16 mouse cellular contexts compared by ENCODE assay signal in the genomic region with DNA sequence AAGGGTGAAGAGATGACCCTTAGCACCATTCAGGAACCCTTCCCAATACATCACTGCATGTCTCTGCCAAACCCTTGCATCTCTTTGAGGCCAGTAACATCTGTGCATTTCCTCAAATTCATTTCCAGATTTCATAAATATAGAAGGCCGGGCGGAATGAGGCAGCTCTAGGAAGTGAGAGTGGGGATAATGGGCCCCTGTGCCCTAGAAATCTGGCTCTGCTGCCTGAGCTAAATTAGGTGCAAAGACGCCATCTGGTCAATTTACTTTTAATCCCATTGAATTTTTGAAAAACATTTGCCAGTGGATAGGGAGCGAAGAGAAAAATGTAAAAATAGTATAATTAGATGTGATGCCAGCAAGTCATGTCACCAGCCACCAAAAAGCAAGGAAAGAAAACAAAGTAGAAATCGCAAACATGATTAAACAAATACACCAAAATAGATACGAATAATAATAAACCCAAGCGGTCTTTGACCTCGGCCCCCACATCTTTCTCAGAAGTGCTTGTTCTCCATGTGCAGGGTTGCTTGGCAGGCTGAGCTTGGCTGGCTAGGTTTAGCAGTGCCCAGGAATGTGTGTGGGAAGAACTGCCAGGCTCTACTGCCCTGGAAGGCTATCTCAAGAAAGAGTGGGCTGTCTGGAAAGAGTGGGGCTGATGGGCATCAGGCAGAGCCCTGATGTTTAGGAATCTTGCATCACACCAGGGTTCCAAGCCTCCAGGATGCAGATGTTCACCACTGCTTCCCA.
DNase-seq lines count a peak whose midpoint lies in the region; ATAC-seq lines count a peak whose summit lies in the region.
"Had no signal": no experiment of that assay in that cellular context is flagged by ENCODE, and none has a peak within 500 bp of the region (broad histone marks: within the 10 kb centered on the region; RNA-seq: fewer than 3 reads in every experiment).

No protein-coding gene starts in this region.

- H3K4me3 ChIP-seq in forebrain, embryonic 14.5 days (ENCODE audit: low read depth, low read length) = no peak overlapping the region
- H3K4me3 ChIP-seq in forebrain, embryonic 12.5 days (replicated peaks) = no peak overlapping the region
- no peak overlapping the region for H3K4me3 ChIP-seq in neural tube, embryonic 15.5 days (replicated peaks)
- no peak overlapping the region for H3K4me3 ChIP-seq in hindbrain, embryonic 16.5 days (ENCODE audit: low read length)
- H3K4me3 ChIP-seq: liver, embryonic 12.5 days; midbrain, embryonic 13.5 days had no signal

- DNase-seq in forebrain, embryonic 14.5 days (ENCODE audit: low spot score) = peak; percentile 42
- no peak for DNase-seq in neural tube, embryonic 10.5 days (ENCODE audit: extremely low spot score, low spot score)
- DNase-seq in heart, postnatal 4 days = peak; percentile 12
- DNase-seq in telencephalon, adult 2 months (ENCODE audit: low read depth, low spot score) = peak; percentile 19
- DNase-seq in urinary bladder, postnatal 25 days (ENCODE audit: low spot score) = no peak
- DNase-seq: adrenal gland, postnatal 25 days; B cell, adult 2 months; embryo, embryonic 11 days; spleen, adult 18-20 months; thymus, postnatal 4 days had no signal

- no peak for ATAC-seq in forebrain, embryonic 14.5 days
- no peak for ATAC-seq in forebrain, embryonic 12.5 days (ENCODE audit: low FRiP score)
- ATAC-seq in neural tube, embryonic 15.5 days (ENCODE audit: low FRiP score) = no peak
- no peak for ATAC-seq in hindbrain, embryonic 16.5 days
- ATAC-seq: inflammation-experienced regulatory T-cells, adult 6 months; liver, embryonic 12.5 days; midbrain, embryonic 13.5 days had no signal

- H3K4me1 ChIP-seq in forebrain, embryonic 14.5 days (ENCODE audit: control insufficient read depth, insufficient read depth, low read length) = no peaks in the 10 kb centered on the region
- no peaks in the 10 kb centered on the region; the same call in 1 of the 2 replicates for H3K4me1 ChIP-seq in forebrain, embryonic 12.5 days
- H3K4me1 ChIP-seq in neural tube, embryonic 15.5 days = no peaks in the 10 kb centered on the region
- H3K4me1 ChIP-seq in hindbrain, embryonic 16.5 days (ENCODE audit: control insufficient read depth, insufficient read depth, low read depth, low read length) = no peaks in the 10 kb centered on the region
- H3K4me1 ChIP-seq: liver, embryonic 12.5 days; midbrain, embryonic 13.5 days had no signal

- H3K27me3 ChIP-seq in forebrain, embryonic 14.5 days (replicated peaks; ENCODE audit: control insufficient read depth, insufficient read depth, low read length) = no peaks in the 10 kb centered on the region
- H3K27me3 ChIP-seq in forebrain, embryonic 12.5 days = no peaks in the 10 kb centered on the region
- no peaks in the 10 kb centered on the region for H3K27me3 ChIP-seq in neural tube, embryonic 15.5 days (replicated peaks)
- H3K27me3 ChIP-seq in hindbrain, embryonic 16.5 days (replicated peaks; ENCODE audit: control insufficient read depth, insufficient read depth, low read length) = no peaks in the 10 kb centered on the region
- H3K27me3 ChIP-seq: liver, embryonic 12.5 days; midbrain, embryonic 13.5 days had no signal

- H3K9ac ChIP-seq in forebrain, embryonic 14.5 days (ENCODE audit: low read length) = no peak overlapping the region
- H3K9ac ChIP-seq in forebrain, embryonic 12.5 days = no peak overlapping the region
- H3K9ac ChIP-seq in neural tube, embryonic 15.5 days (replicated peaks) = no peak overlapping the region
- no peak overlapping the region for H3K9ac ChIP-seq in hindbrain, embryonic 16.5 days (ENCODE audit: low read depth, low read length)
- H3K9ac ChIP-seq: liver, embryonic 12.5 days; midbrain, embryonic 13.5 days had no signal

- H3K4me2 ChIP-seq in forebrain, embryonic 14.5 days (ENCODE audit: low read length) = no peak overlapping the region
- H3K4me2 ChIP-seq in forebrain, embryonic 12.5 days = no peak overlapping the region
- H3K4me2 ChIP-seq in neural tube, embryonic 15.5 days = no peak overlapping the region
- no peak overlapping the region for H3K4me2 ChIP-seq in hindbrain, embryonic 16.5 days (ENCODE audit: low read length)
- H3K4me2 ChIP-seq: liver, embryonic 12.5 days; midbrain, embryonic 13.5 days had no signal

- H3K9me3 ChIP-seq in forebrain, embryonic 14.5 days (replicated peaks; ENCODE audit: control insufficient read depth, low read length) = no peaks in the 10 kb centered on the region
- H3K9me3 ChIP-seq in forebrain, embryonic 12.5 days = no peaks in the 10 kb centered on the region
- H3K9me3 ChIP-seq in neural tube, embryonic 15.5 days (replicated peaks) = no peaks in the 10 kb centered on the region
- no peaks in the 10 kb centered on the region for H3K9me3 ChIP-seq in hindbrain, embryonic 16.5 days (ENCODE audit: control insufficient read depth, low read length)
- H3K9me3 ChIP-seq: liver, embryonic 12.5 days; midbrain, embryonic 13.5 days had no signal

- 75% methylated on average over 8 of the region's 8 CpGs for WGBS in forebrain, embryonic 14.5 days
- 81% methylated on average over 8 of the region's 8 CpGs for WGBS in forebrain, embryonic 12.5 days
- 73% methylated on average over 8 of the region's 8 CpGs for WGBS in neural tube, embryonic 15.5 days
- 72% methylated on average over 8 of the region's 8 CpGs for WGBS in hindbrain, embryonic 16.5 days

- no peak overlapping the region for H3K27ac ChIP-seq in forebrain, embryonic 14.5 days (ENCODE audit: low read depth, low read length)
- no peak overlapping the region for H3K27ac ChIP-seq in forebrain, embryonic 12.5 days
- peak overlapping the region; percentile 19 for H3K27ac ChIP-seq in neural tube, embryonic 15.5 days (replicated peaks)
- H3K27ac ChIP-seq in hindbrain, embryonic 16.5 days (ENCODE audit: low read depth, low read length) = no peak overlapping the region
- H3K27ac ChIP-seq: liver, embryonic 12.5 days; midbrain, embryonic 13.5 days had no signal

- H3K36me3 ChIP-seq in forebrain, embryonic 14.5 days (ENCODE audit: control insufficient read depth, insufficient read depth, low read length) = no peaks in the 10 kb centered on the region
- H3K36me3 ChIP-seq in forebrain, embryonic 12.5 days (replicated peaks) = no peaks in the 10 kb centered on the region
- no peaks in the 10 kb centered on the region for H3K36me3 ChIP-seq in neural tube, embryonic 15.5 days
- no peaks in the 10 kb centered on the region for H3K36me3 ChIP-seq in hindbrain, embryonic 16.5 days (ENCODE audit: control insufficient read depth, insufficient read depth, low read length)
- H3K36me3 ChIP-seq: liver, embryonic 12.5 days; midbrain, embryonic 13.5 days had no signal

Comparison
In these comparisons a context has a peak if more than half of its experiments do, and no peak if none do; other contexts are left out.
1. DNase-seq: peak in forebrain, embryonic 14.5 days (single experiment), heart, postnatal 4 days (single experiment) and telencephalon, adult 2 months (single experiment); none in neural tube, embryonic 10.5 days (single experiment) and urinary bladder, postnatal 25 days (single experiment).